Mouse (Mus musculus) forebrain, embryonic 16.5 days (tissue): ENCODE measurements at regions not wholly inside any gene's neighbourhood (a gene's known extent, or its start where the extent isn't known, plus 50 kb on each side); places are given as distances from the start of the nearest gene placed in this dataset.

Experiments
- ATAC-seq: fragments of 200-750 bp; cut with Nextera tagmentation; 2 replicates; pipeline ENCODE4 v1.8.0; 2017; ENCODE audit warnings: mild to moderate bottlenecking, moderate library complexity
- H3K27ac ChIP-seq: fragments of 300-500 bp; sonication (generic); 2 replicates; pipeline ENCODE4 v1.5.1; 2014; ENCODE audit warnings: low read length, control low read depth
- H3K27me3 ChIP-seq: fragments of 300-500 bp; sonication (generic); replicated peaks from 2 replicates; pipeline ENCODE4 v1.6.1; 2014; ENCODE audit warnings: low read length; ENCODE audit not compliant: control insufficient read depth, insufficient read depth
- H3K36me3 ChIP-seq: fragments of 300-500 bp; sonication (generic); 2 replicates; pipeline ENCODE4 v1.6.1; 2014; ENCODE audit not compliant: control insufficient read depth, insufficient read depth
- H3K4me1 ChIP-seq: fragments of 300-500 bp; sonication (generic); replicated peaks from 2 replicates; pipeline ENCODE4 v1.6.1; 2014; ENCODE audit warnings: low read length; ENCODE audit not compliant: control insufficient read depth, insufficient read depth
- H3K4me2 ChIP-seq: fragments of 300-500 bp; sonication (generic); 2 replicates; pipeline ENCODE4 v1.6.1; 2014; ENCODE audit warnings: mild to moderate bottlenecking, low read length, control low read depth
- H3K4me3 ChIP-seq: fragments of 300-500 bp; sonication (generic); replicated peaks from 2 replicates; pipeline ENCODE4 v1.5.1; 2014; ENCODE audit warnings: mild to moderate bottlenecking, low read length, control low read depth
- H3K9ac ChIP-seq: fragments of 300-500 bp; sonication (generic); replicated peaks from 2 replicates; pipeline ENCODE4 v1.6.1; 2014; ENCODE audit warnings: low read depth, low read length, control low read depth
- H3K9me3 ChIP-seq: fragments of 300-500 bp; sonication (generic); 2 replicates; pipeline ENCODE4 v1.6.1; 2016; ENCODE audit warnings: low read length; ENCODE audit not compliant: control insufficient read depth
- WGBS: fragments of 180-500 bp; shearing (Covaris S2); extraction: QIAGEN DNeasy Blood & Tissue Kit; methylation state at CpG from one replicate; pipeline ENCODE4 v1.1.7; 2014; 5-methylcytosine and 5-hydroxymethylcytosine counted together

DNA sequence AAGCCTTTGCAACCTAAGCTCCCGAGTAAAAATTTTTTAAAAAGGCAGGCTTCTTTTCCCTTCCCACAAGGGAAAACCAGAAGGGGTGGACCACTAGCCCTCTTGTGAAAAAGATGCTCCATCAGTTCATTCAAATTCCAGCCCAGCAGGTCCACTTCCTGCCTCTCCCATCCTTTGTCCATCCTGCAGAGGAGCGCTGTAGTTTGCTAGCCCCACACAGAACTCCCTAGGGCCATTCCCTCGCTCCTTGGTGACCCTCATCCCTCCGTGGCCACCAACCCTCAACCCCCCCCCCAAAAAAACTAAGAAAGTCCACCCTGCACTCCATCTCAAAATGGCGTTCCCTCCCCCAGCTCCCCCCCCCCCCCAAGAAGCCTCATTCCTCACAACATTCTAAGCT, 136.5 kb downstream of the Ly86 start:
- H3K4me2 ChIP-seq, result no peak overlapping the region
- H3K27me3 ChIP-seq, result no peaks in the 10 kb centered on the region
- WGBS, result 52% methylated on average over 5 of the region's 5 CpGs
- no peaks in the 10 kb centered on the region for H3K36me3 ChIP-seq
- H3K27ac ChIP-seq, result no peak overlapping the region
- ATAC-seq, result no peak
- H3K9me3 ChIP-seq, result no peaks in the 10 kb centered on the region
- no peak overlapping the region for H3K4me3 ChIP-seq
- no peak overlapping the region for H3K9ac ChIP-seq
- peaks cover 26% of the 10 kb centered on the region for H3K4me1 ChIP-seq

DNA sequence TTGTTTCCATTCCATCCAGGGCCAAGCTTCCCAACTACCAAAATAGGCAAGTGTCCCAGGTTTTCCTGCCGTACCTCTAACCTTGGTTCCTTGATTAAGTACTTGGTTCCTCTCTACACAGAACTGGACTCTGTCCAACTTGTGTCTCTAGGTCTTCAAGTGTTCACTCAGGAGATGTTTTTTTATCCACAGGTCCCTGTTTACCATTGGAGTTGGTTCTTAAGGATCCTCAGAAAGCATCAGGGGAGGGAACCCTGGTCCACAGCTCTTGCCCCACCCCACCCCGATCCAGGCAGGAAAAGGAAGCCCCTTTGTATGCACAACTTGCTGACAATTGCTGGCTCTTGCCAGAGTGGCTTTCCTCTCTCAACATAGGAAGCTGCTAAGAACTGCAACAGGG, 137.0 kb downstream of the Ly86 start:
- Histone ChIP-seq H3K27ac (no peak overlapping the region), H3K9ac (no peak overlapping the region), H3K4me2 (no peak overlapping the region), H3K4me3 (no peak overlapping the region), H3K27me3 (no peaks in the 10 kb centered on the region), H3K4me1 (peaks cover 26% of the 10 kb centered on the region), H3K9me3 (no peaks in the 10 kb centered on the region), H3K36me3 (no peaks in the 10 kb centered on the region)
- ATAC-seq, result no peak
- 55% methylated on average over 2 of the region's 2 CpGs for WGBS

DNA sequence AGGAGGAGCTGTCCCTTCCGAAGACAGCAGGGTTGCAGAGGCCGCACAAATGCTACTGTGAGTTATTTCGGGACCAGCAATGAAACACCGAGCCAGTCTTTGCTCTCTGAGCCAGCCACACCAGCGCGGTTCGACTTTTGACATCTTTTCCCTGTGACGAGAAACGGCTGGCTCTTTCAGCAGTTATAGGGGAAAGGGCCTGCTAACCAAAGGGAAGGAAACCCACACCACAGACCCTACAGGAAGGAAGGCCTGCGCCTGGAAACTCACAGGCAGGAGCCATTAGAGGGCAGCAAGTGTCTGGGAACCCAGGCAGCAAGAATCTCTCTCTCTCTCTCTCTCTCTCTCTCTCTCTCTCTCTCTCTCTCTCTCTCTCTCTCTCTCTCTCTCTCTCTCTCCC, 137.6 kb downstream of the Ly86 start:
- Histone ChIP-seq H3K27me3 (no peaks in the 10 kb centered on the region), H3K9me3 (no peaks in the 10 kb centered on the region), H3K36me3 (no peaks in the 10 kb centered on the region), H3K4me3 (no peak overlapping the region), H3K4me1 (peaks cover 22% of the 10 kb centered on the region), H3K27ac (no peak overlapping the region), H3K9ac (no peak overlapping the region), H3K4me2 (no peak overlapping the region)
- ATAC-seq, result peak; percentile 65
- 23% methylated on average over 10 of the region's 10 CpGs for WGBS

GRCm38 (mm10) chr13:37483010-37483855, 138.2 kb downstream of the Ly86 start:
- Histone ChIP-seq H3K9me3 (no peaks in the 10 kb centered on the region), H3K27ac (0 out of 2 replicates have a peak overlapping the region, but pooled peaks have one; percentile 53), H3K9ac (peak overlapping the region; percentile 24), H3K27me3 (no peaks in the 10 kb centered on the region), H3K4me3 (no peak overlapping the region), H3K4me2 (peak overlapping the region; percentile 40), H3K4me1 (peaks cover 15% of the 10 kb centered on the region), H3K36me3 (no peaks in the 10 kb centered on the region)
- ATAC-seq, result peak; percentile 55
- 16% methylated on average over 19 of the region's 19 CpGs for WGBS

- WGBS, result 80% methylated on average over 4 of the region's 4 CpGs
- no peak for ATAC-seq
- Histone ChIP-seq H3K9me3 (no peaks in the 10 kb centered on the region), H3K27me3 (no peaks in the 10 kb centered on the region), H3K4me1 (peaks cover 12% of the 10 kb centered on the region), H3K4me2 (no peak overlapping the region), H3K27ac (no peak overlapping the region), H3K4me3 (no peak overlapping the region), H3K9ac (no peak overlapping the region), H3K36me3 (no peaks in the 10 kb centered on the region)
Measured at GRCm38 (mm10) chr13:37484631-37485030, 139.6 kb downstream of the Ly86 start.

GRCm38 (mm10) chr13:37492115-37493001, 147.3 kb downstream of the Ly86 start:
- ATAC-seq, result no peak
- WGBS, result 81% methylated on average over 11 of the region's 11 CpGs
- no peak overlapping the region for H3K4me2 ChIP-seq

DNA sequence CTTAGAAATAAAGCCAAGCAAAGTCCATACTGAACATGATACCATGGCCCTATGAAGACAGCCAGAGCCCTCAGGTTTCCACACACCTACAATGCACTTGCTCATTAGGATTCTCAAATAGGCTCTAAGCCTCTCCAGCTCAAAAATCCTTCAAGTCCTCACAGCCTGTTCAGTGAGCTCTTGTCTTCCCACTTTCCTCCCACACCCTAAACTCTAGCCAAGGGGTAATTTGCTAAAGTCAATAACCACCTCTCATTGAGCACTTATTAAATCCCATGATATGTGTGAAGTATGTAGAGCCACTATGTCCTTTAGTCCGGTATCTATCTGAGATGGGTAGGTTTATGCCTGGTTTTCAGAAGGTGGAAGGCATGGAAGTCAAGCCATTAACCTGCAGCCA, 148.3 kb downstream of the Ly86 start:
- Histone ChIP-seq H3K27me3 (no peaks in the 10 kb centered on the region), H3K36me3 (no peaks in the 10 kb centered on the region), H3K4me1 (no peaks in the 10 kb centered on the region), H3K27ac (no peak overlapping the region), H3K4me2 (no peak overlapping the region), H3K9me3 (no peaks in the 10 kb centered on the region), H3K4me3 (no peak overlapping the region), H3K9ac (no peak overlapping the region)
- no peak for ATAC-seq
- 97% methylated on average over 1 of the region's 1 CpGs for WGBS

More at GRCm38 (mm10) chr13:37492115-37493001, 147.3 kb downstream of the Ly86 start:
- Histone ChIP-seq H3K4me3 (no peak overlapping the region), H3K27ac (no peak overlapping the region), H3K9me3 (no peaks in the 10 kb centered on the region), H3K4me1 (no peaks in the 10 kb centered on the region), H3K27me3 (no peaks in the 10 kb centered on the region), H3K36me3 (no peaks in the 10 kb centered on the region), H3K9ac (no peak overlapping the region)

GRCm38 (mm10) chr13:37495272-37495932, 150.4 kb downstream of the Ly86 start:
- Histone ChIP-seq H3K4me1 (no peaks in the 10 kb centered on the region), H3K4me3 (no peak overlapping the region), H3K27me3 (no peaks in the 10 kb centered on the region), H3K4me2 (no peak overlapping the region), H3K9ac (no peak overlapping the region), H3K27ac (no peak overlapping the region), H3K9me3 (no peaks in the 10 kb centered on the region), H3K36me3 (no peaks in the 10 kb centered on the region)
- no peak for ATAC-seq
- 82% methylated on average over 8 of the region's 8 CpGs for WGBS

DNA sequence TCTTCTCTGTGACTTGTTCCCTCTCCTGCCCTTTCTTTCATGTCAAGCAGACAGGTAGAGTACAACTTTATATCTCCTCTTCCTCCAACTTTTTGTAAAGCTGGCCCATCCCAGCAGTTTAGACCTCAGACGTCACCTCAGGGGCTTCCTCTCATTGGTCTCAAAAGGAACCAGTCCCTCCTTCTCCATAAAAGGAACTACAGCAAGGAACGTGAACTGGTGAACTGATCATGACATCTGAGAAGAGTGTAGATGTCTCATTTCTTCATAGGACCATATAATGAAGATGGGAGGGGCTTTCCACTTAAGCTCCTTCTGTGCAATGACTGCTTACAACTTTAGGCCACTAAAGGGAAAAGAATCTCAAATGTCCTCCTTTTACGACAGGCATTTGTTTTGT, 153.0 kb downstream of the Ly86 start:
- no peak for ATAC-seq
- no peaks in the 10 kb centered on the region for H3K4me1 ChIP-seq
- no peaks in the 10 kb centered on the region for H3K9me3 ChIP-seq
- H3K4me3 ChIP-seq, result no peak overlapping the region
- H3K27me3 ChIP-seq, result no peaks in the 10 kb centered on the region
- no peaks in the 10 kb centered on the region for H3K36me3 ChIP-seq
- H3K27ac ChIP-seq, result no peak overlapping the region
- no peak overlapping the region for H3K4me2 ChIP-seq
- 68% methylated on average over 3 of the region's 3 CpGs for WGBS
- H3K9ac ChIP-seq, result no peak overlapping the region
